Mouse (Mus musculus) embryonic facial prominence, embryonic 13.5 days (tissue): ENCODE data around the gene Peg10. TPM values are rescaled to one million over a fixed set of nuclear protein-coding genes. Genes with fewer than 3 reads are reported as not detected.
"Not testable (repeated sequence)": the region's sequence is repeated elsewhere in the genome, so short reads cannot be mapped to it uniquely, and the experiment has no call there.

ENCODE experiments used
- ATAC-seq: fragments of 200-750 bp; cut with Nextera tagmentation; 2 replicates; pipeline ENCODE4 v1.8.0; 2017; ENCODE audit warnings: low read depth; ENCODE audit not compliant: insufficient number of reproducible peaks, insufficient read depth, low FRiP score, low TSS enrichment
- H3K27ac ChIP-seq: fragments of 300-500 bp; sonication (generic); 2 replicates; pipeline ENCODE4 v1.5.1; 2015; ENCODE audit warnings: moderate library complexity, mild to moderate bottlenecking, inconsistent platforms
- H3K27me3 ChIP-seq: fragments of 300-500 bp; sonication (generic); 2 replicates; pipeline ENCODE4 v1.6.1; 2015; ENCODE audit warnings: mild to moderate bottlenecking, inconsistent platforms
- H3K36me3 ChIP-seq: fragments of 300-500 bp; sonication (generic); 2 replicates; pipeline ENCODE4 v1.6.1; 2015; ENCODE audit warnings: mild to moderate bottlenecking, inconsistent platforms
- H3K4me1 ChIP-seq: fragments of 300-500 bp; sonication (generic); 2 replicates; pipeline ENCODE4 v1.6.1; 2015; ENCODE audit warnings: inconsistent platforms
- H3K4me2 ChIP-seq: fragments of 300-500 bp; sonication (generic); 2 replicates; pipeline ENCODE4 v1.6.1; 2015; ENCODE audit warnings: moderate library complexity, mild to moderate bottlenecking, inconsistent platforms
- H3K4me3 ChIP-seq: fragments of 300-500 bp; sonication (generic); 2 replicates; pipeline ENCODE4 v1.5.1; 2015; ENCODE audit warnings: mild to moderate bottlenecking, inconsistent platforms
- H3K9ac ChIP-seq: fragments of 300-500 bp; sonication (generic); 2 replicates; pipeline ENCODE4 v1.6.1; 2015; ENCODE audit warnings: mild to moderate bottlenecking, inconsistent platforms
- H3K9me3 ChIP-seq: fragments of 300-500 bp; sonication (generic); 2 replicates; pipeline ENCODE4 v1.6.1; 2016; ENCODE audit warnings: inconsistent platforms
- WGBS: fragments of 180-500 bp; shearing (Covaris S2); methylation state at CpG from one replicate; pipeline ENCODE4 v1.1.7; 2015; ENCODE audit warnings: mixed read lengths; 5-methylcytosine and 5-hydroxymethylcytosine counted together
- polyA plus RNA-seq: library from polyadenylated mRNA; unstranded; fragments of >200 nt; fragmentation: Nextera tagmentation; extraction: Ambion mirVana; gene quantifications from 2 replicates; pipeline ENCODE4 v1.2.1, GENCODE M21; 2015

Peg10 gene
- polyA plus RNA-seq, 1 experiment from 2014 or later = 7.8 TPM

- ATAC-seq = no peak
- H3K4me1 ChIP-seq = no peaks in the 10 kb centered on the region
- H3K27me3 ChIP-seq = no peaks in the 10 kb centered on the region
- no peak overlapping the region for H3K27ac ChIP-seq
- no peak overlapping the region for H3K4me2 ChIP-seq
- no peak overlapping the region for H3K4me3 ChIP-seq
- WGBS = 90% methylated on average over 10 of the region's 10 CpGs
- no peak overlapping the region for H3K9ac ChIP-seq
- peaks cover 23% of the 10 kb centered on the region for H3K9me3 ChIP-seq
- H3K36me3 ChIP-seq = peaks cover 32% of the 10 kb centered on the region
Observed at GRCm38 (mm10) chr6:4754286-4754685, 7.2 kb downstream of the Peg10 start.

- Histone ChIP-seq H3K9me3 (peaks cover 23% of the 10 kb centered on the region), H3K36me3 (peaks cover 32% of the 10 kb centered on the region), H3K27me3 (no peaks in the 10 kb centered on the region), H3K4me1 (no peaks in the 10 kb centered on the region), H3K4me2 (no peak overlapping the region), H3K9ac (no peak overlapping the region), H3K4me3 (no peak overlapping the region), H3K27ac (no peak overlapping the region)
- ATAC-seq = no peak
- WGBS = 92% methylated on average over 16 of the region's 16 CpGs
Observed at GRCm38 (mm10) chr6:4754886-4755285, 7.8 kb downstream of the Peg10 start.

GRCm38 (mm10) chr6:4761415-4762142 is 14.5 kb downstream of the Peg10 start:
- WGBS = 44% methylated on average over 3 of the region's 3 CpGs
- not testable (repeated sequence) for H3K36me3 ChIP-seq, ATAC-seq

DNA sequence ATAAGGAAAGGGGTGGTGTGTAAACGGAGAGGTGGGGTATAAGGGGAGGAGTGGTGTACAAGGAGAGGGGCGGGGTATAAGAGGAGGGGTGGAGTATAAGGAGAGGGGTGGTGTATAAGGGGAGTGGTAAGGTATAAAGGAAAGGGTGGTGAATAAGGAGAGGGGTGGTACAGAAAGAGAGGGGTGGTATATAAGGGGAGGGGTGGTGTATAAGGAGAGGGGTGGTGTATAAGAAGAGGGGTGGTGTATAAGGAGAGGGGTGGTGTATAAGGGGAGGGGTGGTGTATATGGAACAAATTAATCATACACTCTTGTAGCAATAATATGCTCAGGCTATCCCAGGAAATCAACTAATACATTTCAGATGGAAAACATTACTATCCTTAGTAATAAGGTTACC is 15.1 kb downstream of the Peg10 start:
- Histone ChIP-seq H3K27me3 (no peaks in the 10 kb centered on the region), H3K9ac (no peak overlapping the region), H3K36me3 (no peaks in the 10 kb centered on the region), H3K27ac (no peak overlapping the region), H3K9me3 (no peaks in the 10 kb centered on the region), H3K4me3 (no peak overlapping the region), H3K4me1 (no peaks in the 10 kb centered on the region), H3K4me2 (no peak overlapping the region)
- peak; percentile 98 for ATAC-seq
- WGBS = 41% methylated on average over 2 of the region's 2 CpGs

More at GRCm38 (mm10) chr6:4761415-4762142, 14.5 kb downstream of the Peg10 start:
- H3K4me2 ChIP-seq, H3K4me1 ChIP-seq, H3K4me3 ChIP-seq, H3K9ac ChIP-seq, H3K27me3 ChIP-seq, H3K27ac ChIP-seq, H3K9me3 ChIP-seq: not testable (repeated sequence)

DNA sequence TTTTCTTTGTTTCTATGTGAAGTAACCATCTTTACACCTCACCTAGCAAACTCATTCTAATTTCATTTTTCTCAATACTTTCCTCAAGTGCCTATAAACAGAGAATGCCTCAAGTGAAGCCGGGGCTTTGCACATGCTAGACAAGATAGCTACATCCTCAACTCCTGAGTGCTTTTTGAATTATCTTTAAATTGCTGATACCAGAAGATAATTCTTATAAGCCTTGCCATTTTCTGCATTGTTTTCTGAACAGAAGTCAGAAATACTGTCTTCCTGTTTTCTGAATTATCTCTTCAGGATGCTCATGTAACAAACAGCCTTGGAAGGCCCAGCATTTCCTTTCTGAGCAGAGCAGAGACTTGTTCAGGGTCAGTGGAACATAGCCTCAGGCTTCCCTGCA is 49.2 kb downstream of the Peg10 start:
- WGBS = 94% methylated on average over 1 of the region's 1 CpGs
- no peak overlapping the region for H3K9ac ChIP-seq
- no peaks in the 10 kb centered on the region for H3K27me3 ChIP-seq
- no peaks in the 10 kb centered on the region for H3K4me1 ChIP-seq
- no peaks in the 10 kb centered on the region for H3K36me3 ChIP-seq
- no peak overlapping the region for H3K4me2 ChIP-seq
- ATAC-seq = no peak
- no peak overlapping the region for H3K27ac ChIP-seq
- H3K9me3 ChIP-seq = no peaks in the 10 kb centered on the region
- no peak overlapping the region for H3K4me3 ChIP-seq

DNA sequence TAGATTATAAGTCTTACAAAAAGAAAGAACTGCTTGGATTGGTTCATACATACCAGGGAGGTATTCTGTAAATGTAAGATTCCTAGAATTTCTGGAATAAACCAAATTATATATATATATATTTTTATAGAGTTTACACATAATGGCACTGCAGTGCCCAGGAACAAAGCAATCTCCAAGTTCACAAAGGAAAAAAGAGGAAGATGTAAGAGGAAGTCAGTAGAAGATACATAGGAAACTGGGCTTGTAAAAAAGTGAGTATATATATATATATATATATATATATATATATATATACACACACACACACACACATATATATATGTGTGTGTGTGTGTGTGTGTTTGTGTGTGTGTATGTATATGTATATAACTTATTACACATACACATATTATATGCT is 50.2 kb downstream of the Peg10 start:
- H3K4me3 ChIP-seq, H3K9ac ChIP-seq, H3K9me3 ChIP-seq, H3K27me3 ChIP-seq, H3K4me1 ChIP-seq, ATAC-seq, H3K36me3 ChIP-seq, H3K27ac ChIP-seq, H3K4me2 ChIP-seq: not testable (repeated sequence)

DNA sequence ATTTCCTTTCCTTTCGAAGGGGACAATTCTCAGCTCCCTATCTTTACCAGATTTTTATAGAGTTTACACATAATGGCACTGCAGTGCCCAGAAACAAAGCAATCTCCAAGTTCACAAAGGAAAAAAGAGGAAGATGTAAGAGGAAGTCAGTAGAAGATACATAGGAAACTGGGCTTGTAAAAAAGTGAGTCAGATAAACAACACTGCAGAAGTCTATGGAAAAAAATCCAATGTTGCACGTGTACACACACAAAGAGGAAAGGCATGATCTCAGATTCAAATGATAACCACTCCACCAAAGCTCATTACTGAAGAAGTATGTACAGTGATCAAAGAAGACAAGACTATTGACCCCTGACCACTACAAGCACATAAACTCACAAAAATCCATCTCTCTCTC is 51.3 kb downstream of the Peg10 start:
- WGBS = 55% methylated on average over 2 of the region's 2 CpGs
- Histone ChIP-seq H3K36me3 (no peaks in the 10 kb centered on the region), H3K27me3 (no peaks in the 10 kb centered on the region), H3K4me3 (no peak overlapping the region), H3K9me3 (no peaks in the 10 kb centered on the region), H3K27ac (no peak overlapping the region), H3K4me1 (no peaks in the 10 kb centered on the region), H3K4me2 (no peak overlapping the region), H3K9ac (no peak overlapping the region)
- no peak for ATAC-seq

DNA sequence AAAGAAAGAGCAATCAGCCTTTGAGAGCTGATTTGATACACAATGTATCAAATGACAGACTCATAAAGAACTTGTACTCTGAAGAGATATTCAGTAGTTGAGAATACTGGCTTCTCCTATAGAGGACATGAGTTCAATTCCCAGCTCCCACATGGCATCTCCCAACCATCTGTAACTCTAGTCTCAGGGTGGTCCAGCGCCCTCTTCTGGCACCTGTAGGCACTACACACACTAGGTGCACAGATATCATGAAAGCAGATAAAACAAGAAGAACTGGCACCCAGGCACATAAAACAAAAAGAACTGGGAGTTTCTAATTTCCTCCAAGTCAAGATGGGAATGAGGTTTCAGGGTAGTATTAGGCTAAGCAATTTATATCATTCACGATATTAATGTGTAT is 52.3 kb downstream of the Peg10 start:
- WGBS = 76% methylated on average over 2 of the region's 2 CpGs
- H3K4me1 ChIP-seq = no peaks in the 10 kb centered on the region
- H3K27me3 ChIP-seq = no peaks in the 10 kb centered on the region
- H3K27ac ChIP-seq = no peak overlapping the region
- no peaks in the 10 kb centered on the region for H3K9me3 ChIP-seq
- H3K4me3 ChIP-seq = no peak overlapping the region
- no peak overlapping the region for H3K9ac ChIP-seq
- no peak overlapping the region for H3K4me2 ChIP-seq
- no peaks in the 10 kb centered on the region for H3K36me3 ChIP-seq
- ATAC-seq = no peak

DNA sequence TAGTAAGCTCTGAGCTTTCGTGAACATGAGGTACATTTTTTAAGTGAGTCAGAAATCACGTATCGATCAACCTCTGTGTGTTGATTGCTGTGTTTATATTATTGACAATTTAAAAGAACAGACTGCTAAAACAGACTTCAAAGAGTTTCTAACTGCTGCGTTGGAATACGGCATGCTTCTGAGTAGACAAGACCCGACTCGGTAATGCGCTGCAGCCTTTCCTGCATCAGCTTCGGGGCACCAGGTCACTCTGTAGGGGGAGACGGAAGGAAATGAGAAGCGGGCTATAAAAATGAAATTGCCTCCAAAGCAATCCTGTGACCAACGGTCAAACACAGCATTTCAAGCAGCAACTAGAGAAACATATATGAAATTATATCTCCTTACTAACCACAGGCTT is 59.9 kb downstream of the Peg10 start:
- Histone ChIP-seq H3K9me3 (no peaks in the 10 kb centered on the region), H3K27ac (no peak overlapping the region), H3K4me1 (peaks cover 16% of the 10 kb centered on the region), H3K4me3 (no peak overlapping the region), H3K9ac (no peak overlapping the region), H3K27me3 (no peaks in the 10 kb centered on the region), H3K36me3 (no peaks in the 10 kb centered on the region), H3K4me2 (peak overlapping the region; percentile 11; the same call in 1 of the 2 replicates)
- WGBS = 22% methylated on average over 12 of the region's 12 CpGs
- ATAC-seq = no peak

Other genes with a start within 250 kb of the Peg10 start
- 820 and 892 TPM in 2 replicates for gene Col1a2, start 242.5 kb upstream of the Peg10 start, polyA plus RNA-seq
- gene Casd1, start 146.5 kb upstream of the Peg10 start, polyA plus RNA-seq = 36.4 and 37.4 TPM in 2 replicates
- 66.5 and 80.6 TPM in 2 replicates for gene Sgce, start 99 bp upstream of the Peg10 start, polyA plus RNA-seq
- 19.0 and 19.7 TPM in 2 replicates for gene Ppp1r9a, start 155.6 kb downstream of the Peg10 start, polyA plus RNA-seq